Mouse (Mus musculus): Measurements from ENCODE around the gene 1700025G04Rik. TPM values are rescaled to one million over a fixed set of nuclear protein-coding genes. Genes with fewer than 3 reads are reported as not detected.

The 1700025G04Rik gene
- total and polyA plus RNA-seq, 3 experiments: 1.5 to 19.5 (median 12.8) TPM

DNA sequence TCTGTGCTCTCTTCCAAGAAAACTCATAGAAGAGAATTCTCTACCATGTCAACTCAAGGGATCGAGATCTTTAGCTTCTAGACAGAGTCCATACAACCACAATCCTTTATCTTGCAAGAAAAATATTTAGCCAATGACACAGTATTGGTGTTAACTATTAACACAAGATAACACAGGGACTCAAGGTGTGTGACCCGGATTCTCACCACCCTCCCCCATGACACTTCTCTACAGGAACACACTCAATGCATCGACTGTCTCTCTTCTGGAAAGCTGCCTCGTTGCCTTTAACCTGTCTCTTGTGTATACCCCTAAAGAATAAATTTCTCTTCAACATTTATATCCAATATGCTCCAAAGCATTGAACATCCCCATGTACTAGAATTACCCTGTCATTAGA lies 52.3 kb downstream of the 1700025G04Rik start:
- Histone ChIP-seq H3K9ac (ENCODE audit: insufficient read depth, low read depth) (no peak overlapping the region), H3K4me1 (ENCODE audit: control insufficient read depth in 1 of 2, insufficient read depth in 2 of 2) (peaks cover 0 to 28% of the 10 kb centered on the region in 2 experiments; a peak in 2 of 4 replicates), H3K9me3 (replicated peaks; ENCODE audit: low read length) (no peaks in the 10 kb centered on the region), H3K79me2 (replicated peaks; ENCODE audit: control insufficient read depth, extremely low read depth, insufficient read depth, poor library complexity, severe bottlenecking) (no peaks in the 10 kb centered on the region), H3K4me3 (replicated peaks in 1 of 3; ENCODE audit: low read depth in 2 of 3, low read length in 2 of 3, poor library complexity in 1 of 3) (no peak overlapping the region), H3K27me3 (replicated peaks) (no peaks in the 10 kb centered on the region), H3K36me3 (replicated peaks in 1 of 2; ENCODE audit: control insufficient read depth in 1 of 2, insufficient read depth in 1 of 2, low read length in 1 of 2) (no peaks in the 10 kb centered on the region), H3K27ac (ENCODE audit: insufficient read depth, low read depth) (no peak overlapping the region), H3K4me2 (ENCODE audit: insufficient read depth, low read depth, poor library complexity, severe bottlenecking) (no peak overlapping the region)
- dilution Hi-C loops (cut with MboI; ENCODE audit: extremely low pct_ligation_motif_present, extremely low pct_unique_long_range_greater_than_20kb, low sequenced_read_pairs): no loop called here
- in situ Hi-C loops (cut with MboI; ENCODE audit: low pct_ligation_motif_present, low pct_unique_long_range_greater_than_20kb, low sequenced_read_pairs): no loop called here
- TF ChIP-seq RAD21 (IDR thresholded peaks at IDR 0.05; ENCODE audit: low read depth, low read length): no peak
- DNase-seq (ENCODE audit: extremely low read depth): no peak

DNA sequence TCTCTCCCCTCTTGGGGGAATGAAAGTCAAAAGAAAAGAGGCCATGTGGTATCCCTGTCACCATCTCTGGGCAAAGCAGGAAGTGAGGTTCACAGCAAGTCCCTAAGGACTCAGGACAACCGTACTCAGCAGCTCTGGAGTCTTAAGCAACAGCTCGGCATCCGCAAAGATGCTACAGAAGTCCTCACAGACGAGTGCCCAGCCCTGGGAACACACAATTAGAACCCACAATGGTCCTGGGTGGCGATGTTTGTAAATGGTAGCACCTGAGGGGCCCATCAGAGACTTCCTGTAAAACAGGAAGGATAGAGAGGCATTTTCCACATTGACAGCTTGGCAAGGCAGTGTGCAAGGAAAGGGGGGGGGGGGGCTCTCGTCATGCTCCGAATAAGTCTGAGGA lies 55.2 kb downstream of the 1700025G04Rik start:
- in situ Hi-C loops (cut with MboI; ENCODE audit: low pct_ligation_motif_present, low pct_unique_long_range_greater_than_20kb, low sequenced_read_pairs): no loop called here
- dilution Hi-C loops (cut with MboI; ENCODE audit: extremely low pct_ligation_motif_present, extremely low pct_unique_long_range_greater_than_20kb, low sequenced_read_pairs): no loop called here
- Histone ChIP-seq H3K27me3 (replicated peaks) (no peaks in the 10 kb centered on the region), H3K9me3 (replicated peaks; ENCODE audit: low read length) (no peaks in the 10 kb centered on the region), H3K4me1 (ENCODE audit: control insufficient read depth in 1 of 2, insufficient read depth in 2 of 2) (peaks cover 0 to 19% of the 10 kb centered on the region in 2 experiments; a peak in 2 of 4 replicates), H3K36me3 (replicated peaks in 1 of 2; ENCODE audit: control insufficient read depth in 1 of 2, insufficient read depth in 1 of 2, low read length in 1 of 2) (no peaks in the 10 kb centered on the region), H3K9ac (ENCODE audit: insufficient read depth, low read depth) (no peak overlapping the region), H3K27ac (ENCODE audit: insufficient read depth, low read depth) (no peak overlapping the region), H3K4me2 (ENCODE audit: insufficient read depth, low read depth, poor library complexity, severe bottlenecking) (no peak overlapping the region), H3K4me3 (replicated peaks in 1 of 3; ENCODE audit: low read depth in 2 of 3, low read length in 2 of 3, poor library complexity in 1 of 3) (no peak overlapping the region), H3K79me2 (replicated peaks; ENCODE audit: control insufficient read depth, extremely low read depth, insufficient read depth, poor library complexity, severe bottlenecking) (no peaks in the 10 kb centered on the region)
- TF ChIP-seq ELF1 (IDR thresholded peaks at IDR 0.05; ENCODE audit: low read depth, low read length) (no peak), JUND (conservative IDR thresholded peaks at IDR 0.05; ENCODE audit: low read depth, low read length) (no peak), SIN3A (IDR thresholded peaks at IDR 0.05; ENCODE audit: low read length) (no peak)
- DNase-seq (ENCODE audit: extremely low read depth): no peak

DNA sequence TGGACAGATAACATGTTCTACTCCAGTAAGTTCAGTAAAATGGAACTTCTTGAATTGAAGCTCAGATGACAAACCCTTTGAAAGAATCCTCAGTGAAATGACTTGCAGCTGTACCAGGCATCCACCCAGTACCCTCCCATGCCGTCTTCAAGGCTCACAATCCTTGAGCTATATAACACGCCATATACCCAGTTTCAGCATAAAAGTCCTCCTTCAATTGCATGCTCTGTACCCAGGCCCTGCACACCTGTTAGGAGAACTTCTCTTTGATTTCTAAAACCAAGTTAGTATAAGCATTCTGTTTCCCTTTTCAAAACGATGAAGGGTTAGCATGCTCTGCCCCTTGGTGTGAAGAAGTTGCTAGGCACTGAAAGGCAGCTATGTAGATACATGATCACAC lies 56.2 kb downstream of the 1700025G04Rik start:
- TF ChIP-seq ETS1 (conservative IDR thresholded peaks at IDR 0.05; ENCODE audit: low read depth, low read length): no peak
- no peak for TF ChIP-seq HCFC1 (IDR thresholded peaks at IDR 0.05; ENCODE audit: low read depth, low read length)
- TF ChIP-seq ZKSCAN1 (IDR thresholded peaks at IDR 0.05; ENCODE audit: borderline replicate concordance, low read depth, low read length): no peak
- TF ChIP-seq CHD1 (IDR thresholded peaks at IDR 0.05; ENCODE audit: low read depth, low read length): no peak
- no peak for TF ChIP-seq ZC3H11A (IDR thresholded peaks at IDR 0.05; ENCODE audit: low read depth, low read length)
- no peak for TF ChIP-seq SMC3 (IDR thresholded peaks at IDR 0.05; ENCODE audit: low read depth, low read length)
- no peak for TF ChIP-seq UBTF (IDR thresholded peaks at IDR 0.05; ENCODE audit: low read depth, low read length)
- TF ChIP-seq EP300 (IDR thresholded peaks at IDR 0.05; ENCODE audit: low read length): no peak
- TF ChIP-seq CHD2 (IDR thresholded peaks at IDR 0.05; ENCODE audit: low read length): no peak
- no peak for TF ChIP-seq SIN3A (IDR thresholded peaks at IDR 0.05; ENCODE audit: low read length)
- no peak for TF ChIP-seq JUND (conservative IDR thresholded peaks at IDR 0.05; ENCODE audit: low read depth, low read length)
- DNase-seq (ENCODE audit: extremely low read depth): no peak
- Histone ChIP-seq H3K4me3 (replicated peaks in 1 of 3; ENCODE audit: low read depth in 2 of 3, low read length in 2 of 3, poor library complexity in 1 of 3) (no peak overlapping the region), H3K79me2 (replicated peaks; ENCODE audit: control insufficient read depth, extremely low read depth, insufficient read depth, poor library complexity, severe bottlenecking) (no peaks in the 10 kb centered on the region), H3K4me1 (ENCODE audit: control insufficient read depth in 1 of 2, insufficient read depth in 2 of 2) (peaks cover 0 to 17% of the 10 kb centered on the region in 2 experiments; a peak in 2 of 4 replicates), H3K9me3 (replicated peaks; ENCODE audit: low read length) (no peaks in the 10 kb centered on the region), H3K36me3 (replicated peaks in 1 of 2; ENCODE audit: control insufficient read depth in 1 of 2, insufficient read depth in 1 of 2, low read length in 1 of 2) (no peaks in the 10 kb centered on the region), H3K4me2 (ENCODE audit: insufficient read depth, low read depth, poor library complexity, severe bottlenecking) (no peak overlapping the region), H3K9ac (ENCODE audit: insufficient read depth, low read depth) (no peak overlapping the region), H3K27me3 (replicated peaks) (no peaks in the 10 kb centered on the region), H3K27ac (ENCODE audit: insufficient read depth, low read depth) (no peak overlapping the region)
- dilution Hi-C loops (cut with MboI; ENCODE audit: extremely low pct_ligation_motif_present, extremely low pct_unique_long_range_greater_than_20kb, low sequenced_read_pairs): no loop called here
- in situ Hi-C loops (cut with MboI; ENCODE audit: low pct_ligation_motif_present, low pct_unique_long_range_greater_than_20kb, low sequenced_read_pairs): no loop called here
